Mouse (Mus musculus) mouse embryonic stem cell (cell line): ENCODE measurements at regions not wholly inside any gene's neighbourhood (a gene's known extent, or its start where the extent isn't known, plus 50 kb on each side); places are given as distances from the start of the nearest gene placed in this dataset.

Experiments used
- in situ Hi-C, 2 experiments: fragments of 300-500 bp; cut with MboI; formaldehyde crosslinking; loops; 1 replicate in 1 of 2; 3 replicates in 1 of 2; pipeline ENCODE4 v1.14.3; 2019 to 2020; ENCODE audit warnings: low sequenced_read_pairs in 2 of 2, low pct_unique_long_range_greater_than_20kb in 1 of 2, mixed read lengths in 1 of 2; ENCODE audit not compliant: unreplicated experiment in 1 of 2

DNA sequence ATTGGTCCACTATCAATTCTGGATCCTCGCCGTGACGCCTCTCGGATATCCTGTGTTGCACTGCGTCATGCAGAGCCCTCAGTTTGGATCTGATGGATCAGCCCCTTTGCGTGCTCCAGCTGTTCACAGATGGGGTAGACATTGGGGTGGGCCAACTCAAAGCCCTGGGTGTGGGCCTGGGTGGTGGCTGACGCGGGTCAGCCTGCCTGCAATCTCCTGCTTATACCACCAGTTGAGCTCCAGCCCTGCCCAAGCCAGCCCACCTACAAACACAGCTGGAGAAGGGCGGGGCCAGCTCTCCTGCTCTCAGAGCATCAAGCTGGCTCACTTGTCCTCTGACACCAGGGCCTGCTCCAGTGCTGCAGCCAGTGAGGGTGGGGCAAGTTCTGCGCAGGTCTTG, 73.1 kb downstream of the Rps15a start:
- in situ Hi-C loops, result no loop called here

DNA sequence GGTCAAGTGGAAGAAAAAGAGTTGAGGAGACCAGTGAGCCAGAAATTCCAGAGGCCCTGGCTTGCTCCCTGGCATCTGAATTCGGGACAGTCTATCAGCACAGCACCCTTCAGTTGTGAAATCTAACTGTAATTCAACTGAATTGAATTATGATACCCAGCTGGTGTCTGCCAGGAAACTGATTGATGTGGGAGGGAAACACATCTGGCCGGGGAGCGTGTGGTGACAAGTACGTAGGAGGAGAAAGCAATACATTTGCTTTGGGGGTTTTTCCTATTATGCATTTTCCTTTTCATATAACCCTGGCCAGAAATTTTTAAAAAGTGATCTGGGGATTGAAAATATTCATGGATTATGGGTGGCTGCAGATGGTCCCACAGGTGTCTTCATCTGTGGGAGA, 76.1 kb downstream of the Rps15a start:
- in situ Hi-C loops, result no loop called here

DNA sequence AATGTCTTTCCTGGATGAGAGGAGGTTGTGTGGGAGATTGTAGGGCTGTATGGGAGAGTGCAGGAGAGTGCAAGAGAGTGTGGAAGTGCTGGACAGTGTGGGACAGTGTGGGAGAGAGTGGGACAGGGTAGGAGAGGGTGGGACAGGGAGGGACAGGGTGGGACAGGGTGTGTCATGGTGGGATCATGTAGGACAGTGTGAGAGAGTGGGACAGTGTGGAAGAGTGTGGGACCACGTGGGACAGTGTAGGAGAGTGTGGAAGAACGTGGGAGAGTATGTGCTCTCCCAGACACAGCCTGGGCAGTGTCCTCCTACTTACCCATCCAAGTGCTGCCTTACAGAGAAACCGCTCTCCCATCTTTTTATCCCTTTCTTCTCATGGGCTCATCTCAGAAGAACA, 78.9 kb downstream of the Rps15a start:
- in situ Hi-C loops, result no loop called here

DNA sequence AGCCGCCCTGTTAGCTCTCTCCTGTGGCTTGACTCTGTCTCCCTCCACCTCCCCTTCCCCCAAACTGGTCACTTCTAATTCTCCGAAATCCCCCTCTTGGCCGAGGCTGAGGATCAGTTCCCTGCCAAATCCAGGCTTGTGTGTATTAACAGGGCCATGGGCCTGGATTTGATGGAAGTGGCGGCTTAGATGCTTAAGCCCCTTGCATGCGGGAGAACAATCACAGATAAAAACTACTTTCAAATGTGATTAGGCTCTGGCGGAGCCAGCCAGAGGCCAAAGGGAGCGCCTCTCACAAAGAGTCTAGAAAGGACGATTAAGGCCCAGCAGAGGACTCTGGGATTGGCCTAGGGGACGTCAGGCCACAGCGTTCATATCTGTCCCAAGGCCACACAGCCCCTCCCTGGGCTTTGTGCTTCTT, 89.9 kb downstream of the Rps15a start:
- in situ Hi-C loops, result no loop called here

DNA sequence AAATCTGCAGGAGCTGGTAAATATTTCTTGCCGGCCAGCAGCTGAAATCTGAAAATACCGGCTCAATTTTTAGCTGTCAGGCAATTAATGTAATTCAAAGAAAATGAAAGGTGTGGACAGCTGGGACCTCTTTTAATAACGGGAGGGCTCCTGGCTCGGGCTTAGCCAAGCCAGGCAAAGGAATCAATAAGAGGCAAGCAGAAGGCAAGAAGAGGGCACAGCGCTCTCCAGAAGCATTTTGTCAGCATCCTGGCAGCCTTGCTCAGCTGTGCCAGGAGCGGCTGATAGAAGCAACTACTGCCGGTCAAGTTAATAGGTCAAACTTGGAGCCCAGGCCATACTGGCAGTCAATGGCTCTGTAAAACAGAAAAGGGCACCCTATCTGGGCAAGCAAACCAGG, 111.4 kb downstream of the Rps15a start:
- in situ Hi-C loops, result no loop called here

DNA sequence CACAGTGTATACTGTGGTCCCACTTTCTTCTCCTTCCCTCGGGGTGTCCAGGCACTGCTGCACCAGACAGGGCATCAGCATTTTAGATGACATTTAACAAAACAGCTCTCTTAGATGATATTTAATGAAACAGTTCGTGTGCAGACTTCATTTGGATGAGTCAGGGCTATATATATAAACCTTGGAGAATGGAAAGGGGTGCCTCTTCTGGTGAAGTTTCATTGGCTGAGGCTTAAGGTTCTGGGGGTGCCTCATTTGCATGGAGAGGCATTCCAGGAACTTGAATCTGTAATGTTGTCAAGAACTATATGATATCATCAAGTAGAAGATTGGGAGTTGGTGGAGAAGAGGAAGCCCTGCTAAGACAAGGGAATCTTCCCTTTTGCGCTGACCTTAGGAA, 114.1 kb downstream of the Rps15a start:
- in situ Hi-C loops, result no loop called here

DNA sequence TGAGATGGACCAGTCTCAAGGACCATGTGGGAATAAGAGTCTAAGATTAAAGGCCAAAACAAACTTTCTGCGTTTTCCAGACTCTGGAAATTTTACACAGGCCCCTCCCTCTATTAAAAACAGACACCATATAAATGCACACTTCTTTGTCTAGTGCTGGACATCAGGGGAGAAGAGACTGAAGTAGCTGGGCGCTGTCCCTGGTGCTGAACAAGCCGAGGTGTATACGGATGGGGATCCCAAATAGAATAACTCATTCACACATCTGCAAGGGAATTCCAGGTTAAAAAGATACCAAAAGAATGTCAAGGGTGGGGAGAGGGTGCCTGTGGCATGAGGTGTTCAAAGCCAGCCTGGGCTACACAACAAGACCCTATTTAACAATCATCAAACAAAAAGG, 114.9 kb downstream of the Rps15a start:
- in situ Hi-C loops, result no loop called here

DNA sequence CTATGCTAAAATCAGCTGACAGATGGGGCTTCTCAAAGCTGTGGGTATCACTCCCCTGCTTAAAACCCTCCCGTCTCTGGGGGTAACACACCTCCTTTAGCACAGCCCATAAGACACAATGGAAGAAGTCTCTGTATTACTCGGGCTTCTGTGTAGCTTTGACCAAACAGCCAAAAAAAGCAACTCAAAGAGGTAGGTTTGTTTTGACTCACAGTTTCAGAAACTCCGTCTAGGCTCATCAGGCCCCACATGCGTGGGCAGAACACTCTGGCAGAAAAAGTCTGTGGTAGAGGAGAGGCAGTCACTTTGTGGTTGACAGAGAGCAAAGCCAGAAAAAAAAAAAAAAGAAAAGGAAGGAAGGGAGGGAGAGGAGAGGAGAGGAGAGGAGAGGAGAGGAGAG, 133.8 kb downstream of the Rps15a start:
- in situ Hi-C loops, result no loop called here

DNA sequence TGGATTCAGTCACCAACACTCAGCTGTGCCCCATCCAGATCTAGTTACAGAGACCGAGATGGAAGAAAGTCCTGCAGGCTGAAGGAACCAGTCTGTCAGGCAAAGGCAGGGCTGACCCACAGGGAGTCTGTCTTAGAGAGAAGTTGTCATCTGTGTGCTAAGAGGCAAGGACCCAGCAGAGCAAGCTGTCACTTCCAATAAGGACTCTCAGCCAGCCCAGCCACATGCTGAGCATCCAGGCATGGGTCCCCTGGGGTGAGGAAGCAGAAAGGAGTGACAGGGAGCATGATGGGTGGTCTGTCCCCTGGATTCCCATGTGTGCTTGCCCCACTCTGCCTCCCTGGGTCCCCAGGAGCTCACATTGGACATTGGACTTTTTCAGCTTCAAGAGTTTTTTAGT, 144.8 kb downstream of the Rps15a start:
- in situ Hi-C loops, result no loop called here

DNA sequence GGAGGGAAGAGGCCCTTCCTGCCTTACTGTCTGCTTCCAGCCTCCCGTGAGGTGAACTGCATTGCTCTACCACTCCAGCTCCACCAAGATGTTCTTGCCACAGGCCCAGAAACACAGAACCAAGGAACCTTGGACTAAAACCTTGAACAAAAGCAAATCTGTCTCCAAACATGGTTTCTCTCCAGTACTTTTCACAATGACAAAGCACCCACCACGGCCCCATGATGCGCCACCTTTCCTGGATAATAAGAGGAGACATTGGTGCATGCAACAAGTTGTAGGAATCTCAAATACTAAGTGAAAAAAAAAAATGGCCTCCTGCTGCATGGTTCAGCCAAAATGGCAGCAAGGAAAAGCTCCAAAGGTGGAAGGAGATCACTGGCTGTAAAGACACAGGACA, 172.6 kb downstream of the Rps15a start:
- in situ Hi-C loops, result no loop called here

DNA sequence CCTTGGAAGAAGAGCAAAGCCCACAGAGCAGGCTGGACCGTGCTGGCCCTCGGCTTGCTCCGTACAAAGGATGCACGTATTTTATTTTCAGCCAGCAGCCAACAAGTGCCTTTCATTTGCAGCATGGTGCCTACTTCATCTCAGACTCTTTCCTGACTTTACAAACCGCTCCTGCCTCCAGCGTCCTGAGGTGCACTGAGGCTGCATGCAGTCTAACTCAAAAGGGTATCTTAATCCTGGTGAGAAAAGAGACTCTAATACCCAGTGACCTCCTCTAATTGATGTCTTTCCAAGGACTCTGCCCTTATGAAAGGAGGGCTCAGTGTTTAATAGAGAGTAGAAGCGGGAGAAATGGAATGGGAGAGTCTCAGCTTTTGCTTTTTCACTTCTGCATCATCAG, 176.4 kb downstream of the Rps15a start:
- in situ Hi-C loops, result no loop called here

DNA sequence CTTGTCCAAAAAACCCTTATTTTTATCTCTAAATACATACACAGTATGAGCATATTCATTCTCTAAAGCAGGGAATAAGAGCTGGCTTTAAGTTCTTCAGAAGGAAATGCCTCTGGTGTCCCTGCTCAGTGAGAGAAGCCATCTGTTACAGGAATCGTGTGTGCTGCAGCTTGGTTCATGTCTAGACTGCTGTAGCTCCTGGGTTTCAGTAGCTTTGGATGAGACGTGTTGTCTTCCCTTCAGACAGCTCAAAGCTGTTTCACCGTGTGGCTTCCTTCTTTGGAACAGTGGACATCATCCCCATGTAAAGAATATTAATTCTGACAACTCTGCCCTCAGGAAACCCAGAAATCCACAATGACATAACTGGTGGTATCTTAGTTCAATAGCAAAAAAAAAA, 181.1 kb downstream of the Rps15a start:
- in situ Hi-C loops, result no loop called here

DNA sequence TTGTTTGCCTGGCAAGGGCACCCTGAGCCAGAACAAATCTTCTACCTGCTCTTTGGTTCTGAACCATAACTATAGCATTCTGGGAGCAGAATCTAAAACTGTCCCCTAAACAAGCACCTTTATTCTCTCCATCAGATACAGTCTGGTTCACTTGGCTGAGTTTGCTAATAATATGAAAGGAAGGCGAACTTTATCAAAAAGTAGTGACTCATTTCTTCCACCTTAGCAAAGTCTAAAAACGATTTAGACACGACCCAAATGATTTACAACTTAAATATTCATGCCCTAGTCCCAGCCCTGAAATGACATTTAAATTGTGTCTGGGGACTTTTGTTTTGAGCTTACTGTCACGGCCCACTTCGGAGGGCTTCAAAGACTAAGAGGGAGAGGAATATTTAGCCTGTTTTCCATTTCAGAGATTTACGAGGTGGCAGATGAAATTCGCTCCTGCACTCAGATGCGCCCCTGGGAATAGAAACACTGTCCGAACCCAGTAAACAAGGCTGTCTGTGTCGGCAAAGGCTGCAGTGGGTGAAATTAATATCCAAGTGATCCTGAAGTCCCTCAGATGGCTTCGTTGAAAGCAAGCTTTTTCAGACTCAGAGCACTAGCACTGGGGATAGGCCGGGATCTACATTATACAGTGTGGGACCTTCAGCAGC, 184.6 kb downstream of the Rps15a start:
- in situ Hi-C loops, result no loop called here

DNA sequence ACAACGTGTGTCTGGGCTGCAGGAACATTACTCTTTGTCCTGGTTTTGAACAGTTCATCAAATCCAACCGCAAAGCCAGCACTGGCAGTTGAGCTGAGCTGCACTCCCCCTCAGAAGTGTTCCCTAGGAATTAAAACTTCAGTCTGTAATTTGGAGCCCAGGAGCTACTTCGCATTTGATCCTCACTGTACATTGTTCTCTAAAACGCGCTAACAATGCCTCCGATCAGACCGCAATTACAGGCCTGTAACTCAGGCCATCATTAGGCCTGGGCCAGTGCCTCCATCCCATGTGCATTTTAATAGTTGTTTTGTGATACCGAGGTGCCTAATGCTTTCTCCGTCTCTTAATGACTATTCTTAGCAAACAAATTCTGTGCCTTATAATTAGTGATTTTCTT, 185.6 kb downstream of the Rps15a start:
- in situ Hi-C loops, result no loop called here

DNA sequence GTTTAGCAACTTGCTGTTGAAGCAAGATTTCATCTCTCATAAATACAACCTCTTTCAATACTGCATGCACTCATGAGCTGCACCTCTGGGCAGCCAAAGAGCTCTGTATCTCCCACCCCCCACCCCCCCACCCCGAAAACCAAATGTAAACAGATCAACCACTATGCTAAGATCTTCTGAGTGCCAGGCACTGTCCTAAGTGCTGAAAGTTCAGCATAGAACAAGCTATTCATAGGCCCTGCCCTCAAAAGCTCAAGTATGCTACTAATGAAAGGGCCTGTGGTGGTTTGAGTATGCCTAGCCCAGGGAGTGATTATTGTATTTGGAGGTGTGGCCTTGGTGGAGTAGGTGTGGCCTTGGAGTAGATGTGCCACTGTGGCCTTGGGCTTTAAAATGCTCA, 189.6 kb downstream of the Rps15a start:
- in situ Hi-C loops, result no loop called here

DNA sequence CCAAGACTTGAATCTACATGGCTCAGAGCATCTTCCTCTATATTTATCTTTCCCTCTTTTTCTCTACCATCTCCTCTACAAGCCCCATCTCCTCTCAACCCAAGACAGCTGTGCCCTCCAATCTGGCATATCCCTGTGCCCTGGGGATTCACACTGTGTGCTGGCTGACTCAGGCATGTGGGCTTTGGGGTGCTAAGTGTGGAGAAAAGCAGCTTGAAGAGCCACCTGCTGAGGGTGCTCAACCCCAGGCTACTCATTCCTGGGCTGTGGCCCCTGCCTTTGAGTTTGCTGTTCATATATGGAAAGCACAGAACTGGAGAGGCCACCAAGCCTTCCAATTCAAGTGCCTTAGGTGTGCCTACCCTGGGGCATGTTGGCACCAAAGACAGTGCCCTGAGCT, 193.7 kb downstream of the Rps15a start:
- in situ Hi-C loops, result no loop called here

DNA sequence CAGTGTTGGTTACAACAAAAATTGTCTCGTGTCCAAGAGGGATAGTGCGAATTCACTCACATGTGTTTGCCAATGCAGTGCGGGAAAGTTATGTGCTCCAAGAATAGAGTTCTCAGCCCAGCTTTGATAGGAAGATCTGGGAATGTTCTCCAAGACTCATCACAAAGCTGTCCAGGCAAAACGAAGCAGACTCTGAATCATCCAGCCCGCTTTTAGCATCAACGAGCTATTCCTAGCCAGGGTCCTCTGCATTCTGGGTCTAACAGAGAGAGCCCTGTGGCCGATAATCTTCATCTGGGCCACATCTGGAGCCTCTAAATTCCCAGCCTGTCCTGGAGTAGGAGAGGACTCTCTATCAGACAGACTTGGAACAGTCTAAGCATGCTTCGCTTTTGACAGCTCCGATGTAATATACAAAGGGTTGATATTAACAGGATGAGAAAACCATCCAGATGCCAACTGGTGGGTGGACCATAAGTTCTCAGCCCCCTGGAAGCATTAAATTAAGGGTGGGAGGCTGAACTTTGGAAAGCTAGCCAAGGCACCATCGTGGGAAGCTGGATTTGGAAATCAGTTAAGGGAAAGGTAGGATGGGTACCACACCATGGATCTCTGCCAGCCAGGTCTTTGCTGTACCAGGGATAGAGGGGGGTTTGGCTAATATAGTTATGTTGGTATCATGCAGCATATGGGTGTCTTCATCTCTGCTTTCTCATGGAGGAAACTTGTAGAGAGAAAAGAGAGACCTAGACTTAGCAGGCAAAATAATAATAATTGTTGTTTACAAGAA, 197.6 kb downstream of the Rps15a start:
- in situ Hi-C loops, result no loop called here

DNA sequence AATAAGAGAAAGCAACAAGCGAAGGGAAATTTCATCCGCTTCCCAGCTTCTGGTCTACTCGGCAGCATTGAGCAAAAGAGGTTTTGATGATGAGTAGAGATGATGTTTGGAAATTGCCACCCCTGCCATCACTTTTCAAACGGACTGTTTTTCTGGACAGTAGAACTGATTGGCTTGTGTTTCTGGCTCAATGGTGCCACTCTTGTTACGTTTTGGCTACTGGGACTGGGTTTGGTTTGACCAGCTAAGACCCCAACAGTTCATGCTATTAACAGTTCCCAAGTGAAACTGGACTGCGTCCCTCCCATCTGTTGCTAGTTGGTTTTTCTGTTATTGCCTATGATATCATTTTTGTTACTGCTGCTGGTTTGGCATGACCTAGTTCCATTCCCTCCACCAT, 199.1 kb downstream of the Rps15a start:
- in situ Hi-C loops, result no loop called here

DNA sequence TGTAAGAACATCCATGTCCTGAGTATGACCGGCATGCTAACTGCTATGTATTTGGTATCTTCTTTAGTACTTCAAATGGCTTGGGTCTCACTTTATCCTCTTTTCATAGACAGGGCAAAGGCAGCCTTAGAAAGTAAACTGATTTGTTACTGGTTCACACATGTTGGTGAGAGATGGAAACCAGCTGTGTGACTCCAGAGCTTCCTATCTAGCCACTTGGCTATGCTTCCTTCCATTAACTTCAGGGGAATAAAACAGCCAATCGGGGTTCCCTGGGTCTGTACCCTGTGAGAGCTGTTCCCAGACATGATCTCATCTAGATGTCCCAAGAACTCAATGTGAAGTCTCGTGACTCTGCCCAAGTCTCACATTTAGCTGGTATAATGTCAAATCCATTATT, 203.5 kb downstream of the Rps15a start:
- in situ Hi-C loops, result no loop called here

DNA sequence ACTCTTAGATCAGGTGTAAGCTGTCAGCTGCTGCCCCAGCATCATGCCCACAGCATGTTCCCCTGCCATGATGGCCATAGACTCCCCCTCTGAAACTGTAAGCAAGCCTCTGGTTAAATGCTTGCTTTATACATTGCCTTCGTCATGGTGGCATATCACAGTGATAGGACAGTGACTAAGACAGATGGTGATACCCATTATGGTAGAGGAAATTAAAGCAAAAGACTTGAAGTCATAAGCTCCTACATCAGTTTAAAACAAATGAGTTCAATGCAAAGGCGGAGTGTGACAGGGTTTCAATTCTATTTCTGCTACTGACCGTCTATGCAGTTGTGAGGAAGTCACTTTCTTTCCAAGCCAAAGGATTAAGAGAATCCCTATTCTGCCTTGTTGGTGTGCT, 204.9 kb downstream of the Rps15a start:
- in situ Hi-C loops, result no loop called here
